Mouse (Mus musculus) liver, embryonic 16.5 days (tissue): ENCODE data around the gene Tifa. TPM values are rescaled to one million over a fixed set of nuclear protein-coding genes. Genes with fewer than 3 reads are reported as not detected.
A peak's percentile ranks its signal among the peaks of the same experiment; 100 is the strongest.

Experiments used
- ATAC-seq: fragments of 200-750 bp; cut with Nextera tagmentation; 2 replicates; pipeline ENCODE4 v1.8.0; 2017; ENCODE audit warnings: low read depth, mild to moderate bottlenecking, moderate number of reproducible peaks, moderate library complexity
- H3K27ac ChIP-seq: fragments of 300-500 bp; sonication (generic); 2 replicates; pipeline ENCODE4 v1.5.1; 2014; ENCODE audit warnings: mild to moderate bottlenecking, low read length
- H3K27me3 ChIP-seq: fragments of 300-500 bp; sonication (generic); 2 replicates; pipeline ENCODE4 v1.6.1; 2014; ENCODE audit warnings: low read depth, low read length, mixed read lengths; ENCODE audit not compliant: control insufficient read depth, insufficient read depth
- H3K36me3 ChIP-seq: fragments of 300-500 bp; sonication (generic); 2 replicates; pipeline ENCODE4 v1.6.1; 2014; ENCODE audit warnings: mild to moderate bottlenecking; ENCODE audit not compliant: control insufficient read depth, insufficient read depth
- H3K4me1 ChIP-seq: fragments of 300-500 bp; sonication (generic); 2 replicates; pipeline ENCODE4 v1.6.1; 2014; ENCODE audit warnings: low read depth, low read length, mixed read lengths; ENCODE audit not compliant: control insufficient read depth
- H3K4me2 ChIP-seq: fragments of 300-500 bp; sonication (generic); 2 replicates; pipeline ENCODE4 v1.6.1; 2014; ENCODE audit warnings: low read depth, low read length, mixed read lengths
- H3K4me3 ChIP-seq: fragments of 300-500 bp; sonication (generic); 2 replicates; pipeline ENCODE4 v1.5.1; 2014; ENCODE audit warnings: low read depth, mild to moderate bottlenecking, low read length
- H3K9ac ChIP-seq: fragments of 300-500 bp; sonication (generic); 2 replicates; pipeline ENCODE4 v1.6.1; 2014; ENCODE audit warnings: low read depth, low read length
- H3K9me3 ChIP-seq: fragments of 300-500 bp; sonication (generic); replicated peaks from 2 replicates; pipeline ENCODE4 v1.6.1; 2016; ENCODE audit warnings: low read length; ENCODE audit not compliant: control insufficient read depth
- WGBS: fragments of 180-500 bp; shearing (Covaris S2); extraction: QIAGEN DNeasy Blood & Tissue Kit; methylation state at CpG from one replicate; pipeline ENCODE4 v1.1.7; 2014; ENCODE audit not compliant: insufficient replicate concordance; 5-methylcytosine and 5-hydroxymethylcytosine counted together
- polyA plus RNA-seq: library from polyadenylated mRNA; unstranded; fragments of >200 nt; fragmentation: Nextera tagmentation; extraction: Ambion mirVana; gene quantifications from 2 replicates; pipeline ENCODE4 v1.2.1, GENCODE M21; 2015

The Tifa gene
- polyA plus RNA-seq, 1 experiment from 2014 or later = 14.6 TPM

DNA sequence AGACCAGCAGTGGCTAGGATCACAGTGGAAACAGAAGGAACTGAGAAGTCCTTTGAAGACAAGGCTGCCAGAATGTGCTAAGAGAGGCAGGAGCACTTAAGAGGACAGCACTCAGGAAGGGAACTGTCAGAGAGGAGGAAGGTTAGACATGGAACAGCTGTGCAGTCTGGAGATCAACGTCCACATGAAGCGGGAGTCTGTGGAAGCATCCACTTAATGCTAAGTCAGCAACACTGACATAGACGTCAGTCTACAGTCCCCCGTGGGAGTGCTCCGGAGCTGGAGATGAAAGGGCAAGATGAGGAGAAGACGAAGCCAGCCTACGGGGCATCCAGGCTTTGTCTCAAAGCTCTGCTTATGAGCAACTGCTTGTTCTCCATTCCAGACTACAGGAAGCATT, 37.5 kb downstream of the Tifa start:
- no peak overlapping the region for H3K9ac ChIP-seq
- no peaks in the 10 kb centered on the region for H3K9me3 ChIP-seq
- H3K4me3 ChIP-seq = no peak overlapping the region
- H3K36me3 ChIP-seq = peaks cover 2% of the 10 kb centered on the region; the same call in 1 of the 2 replicates
- H3K27ac ChIP-seq = no peak overlapping the region
- H3K4me1 ChIP-seq = peaks cover 5% of the 10 kb centered on the region
- WGBS = 61% methylated on average over 7 of the region's 7 CpGs
- no peak for ATAC-seq
- H3K4me2 ChIP-seq = no peak overlapping the region
- H3K27me3 ChIP-seq = no peaks in the 10 kb centered on the region

DNA sequence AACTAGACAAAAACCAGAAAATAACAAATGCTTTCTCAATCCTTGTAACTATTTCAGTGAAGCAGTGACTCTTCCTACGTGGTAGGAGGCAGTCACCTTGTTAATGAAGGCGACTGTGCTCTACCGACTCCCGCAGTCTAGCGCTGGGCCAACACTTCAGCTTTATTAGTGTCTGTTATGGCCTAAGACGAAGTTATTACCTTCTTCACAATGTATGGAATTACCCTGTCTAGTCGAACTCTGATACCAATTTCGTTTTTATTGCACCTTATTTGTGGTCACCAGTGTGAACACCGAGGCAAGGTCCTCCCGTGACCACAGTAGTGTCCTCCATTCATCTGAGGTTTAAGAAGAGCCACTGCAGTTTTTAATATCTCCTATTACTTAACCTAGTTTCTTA, 40.6 kb downstream of the Tifa start:
- Histone ChIP-seq H3K9ac (no peak overlapping the region), H3K36me3 (no peaks in the 10 kb centered on the region; the same call in 1 of the 2 replicates), H3K27ac (no peak overlapping the region), H3K4me3 (no peak overlapping the region), H3K27me3 (no peaks in the 10 kb centered on the region), H3K4me1 (peaks cover under 1% of the 10 kb centered on the region; the same call in 1 of the 2 replicates), H3K9me3 (no peaks in the 10 kb centered on the region), H3K4me2 (no peak overlapping the region)
- ATAC-seq = no peak
- WGBS = 83% methylated on average over 10 of the region's 10 CpGs

GRCm38 (mm10) chr3:127831079-127831478, 41.5 kb downstream of the Tifa start:
- Histone ChIP-seq H3K9ac (no peak overlapping the region), H3K27me3 (no peaks in the 10 kb centered on the region), H3K4me1 (peaks cover 9% of the 10 kb centered on the region), H3K4me2 (no peak overlapping the region), H3K36me3 (no peaks in the 10 kb centered on the region; the same call in 1 of the 2 replicates), H3K9me3 (no peaks in the 10 kb centered on the region), H3K27ac (no peak overlapping the region), H3K4me3 (no peak overlapping the region)
- WGBS = 39% methylated on average over 6 of the region's 6 CpGs
- ATAC-seq = no peak

- no peak overlapping the region for H3K4me2 ChIP-seq
- no peak for ATAC-seq
- no peaks in the 10 kb centered on the region for H3K9me3 ChIP-seq
- H3K27ac ChIP-seq = no peak overlapping the region
- H3K27me3 ChIP-seq = no peaks in the 10 kb centered on the region
- H3K36me3 ChIP-seq = no peaks in the 10 kb centered on the region; the same call in 1 of the 2 replicates
- H3K4me3 ChIP-seq = no peak overlapping the region
- peaks cover 23% of the 10 kb centered on the region for H3K4me1 ChIP-seq
- WGBS = 68% methylated on average over 4 of the region's 4 CpGs
- H3K9ac ChIP-seq = no peak overlapping the region
Measured at GRCm38 (mm10) chr3:127834040-127834439, 44.4 kb downstream of the Tifa start.

- Histone ChIP-seq H3K9me3 (no peaks in the 10 kb centered on the region), H3K36me3 (no peaks in the 10 kb centered on the region), H3K27ac (0 out of 2 replicates have a peak overlapping the region, but pooled peaks have one; percentile 11), H3K9ac (no peak overlapping the region), H3K27me3 (no peaks in the 10 kb centered on the region), H3K4me2 (peak overlapping the region; percentile 84), H3K4me3 (no peak overlapping the region), H3K4me1 (peaks cover 23% of the 10 kb centered on the region)
- 47% methylated on average over 6 of the region's 6 CpGs for WGBS
- ATAC-seq = no peak
Measured at GRCm38 (mm10) chr3:127835594-127835993, 46.0 kb downstream of the Tifa start.

DNA sequence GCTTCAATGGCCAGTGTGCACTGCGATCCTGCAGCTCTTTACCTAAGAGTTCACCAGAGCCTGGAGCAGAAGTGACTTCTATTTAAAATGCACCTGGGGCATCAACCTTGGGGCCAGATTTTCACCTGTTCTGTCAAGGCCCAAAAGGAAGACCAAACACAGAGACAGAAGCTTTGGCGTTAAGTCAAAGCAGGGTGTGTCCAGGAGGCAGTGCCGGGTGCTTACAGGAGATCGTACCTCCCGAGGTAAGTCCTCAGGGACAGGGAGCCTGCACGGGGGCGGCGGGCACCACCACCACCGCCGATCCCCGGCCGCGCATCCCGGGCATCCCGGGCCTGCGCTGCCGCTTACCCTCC, 47.2 kb downstream of the Tifa start:
- Histone ChIP-seq H3K27ac (peak overlapping the region; percentile 98), H3K27me3 (no peaks in the 10 kb centered on the region), H3K9me3 (no peaks in the 10 kb centered on the region), H3K4me3 (peak overlapping the region; percentile 87), H3K9ac (peak overlapping the region; percentile 87), H3K4me1 (peaks cover 23% of the 10 kb centered on the region), H3K4me2 (peak overlapping the region; percentile 84), H3K36me3 (no peaks in the 10 kb centered on the region)
- peak; percentile 35 for ATAC-seq
- WGBS = under 1% methylated on average over 17 of the region's 17 CpGs

DNA sequence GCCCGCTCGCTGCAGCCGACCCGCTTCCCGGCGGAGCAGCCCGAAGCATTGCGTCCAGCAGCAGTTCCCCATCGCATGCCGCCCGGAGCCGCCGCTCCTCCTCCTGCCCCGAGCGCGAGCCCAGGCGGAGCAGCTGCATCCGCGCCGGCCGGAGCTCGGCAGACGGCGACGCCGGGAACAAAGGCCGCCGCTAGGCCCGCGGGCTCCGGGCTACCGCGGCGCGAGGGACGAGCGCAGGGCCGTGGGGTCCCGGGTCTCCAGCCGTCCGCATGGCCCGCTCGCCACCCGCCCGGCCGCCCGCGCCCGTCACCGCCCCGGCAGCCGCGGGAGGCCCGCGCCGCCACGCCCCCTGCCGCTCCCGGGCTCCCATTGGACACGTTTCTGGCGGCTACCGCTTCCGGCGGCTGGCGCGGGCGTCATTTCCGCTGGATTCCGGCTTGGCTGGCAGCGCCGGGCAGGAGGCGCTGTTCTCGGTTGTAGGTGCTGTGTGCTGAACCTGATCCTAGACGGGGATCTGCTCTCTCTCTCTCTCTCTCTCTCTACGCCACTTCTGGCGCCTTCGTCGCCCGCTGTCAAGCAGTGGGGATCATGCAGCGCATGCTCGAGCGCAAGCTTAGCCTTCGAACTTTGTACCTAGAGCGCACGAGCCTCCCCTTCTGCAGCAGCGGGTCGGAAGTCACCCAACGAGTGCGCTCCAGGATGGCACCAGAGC, 47.7 kb downstream of the Tifa start, which contains the start of gene Ap1ar:
Ap1ar (minus strand) TSS at position 370 of the 712 bp plus-strand sequence.
- Histone ChIP-seq H3K4me1 (peaks cover 23% of the 10 kb centered on the region), H3K36me3 (no peaks in the 10 kb centered on the region), H3K4me2 (peak within 1 kb of the TSS; percentile 84), H3K4me3 (peak within 1 kb of the TSS; percentile 87), H3K27ac (peak within 1 kb of the TSS; percentile 98), H3K9ac (peak within 1 kb of the TSS; percentile 87), H3K9me3 (no peaks in the 10 kb centered on the region), H3K27me3 (no peaks in the 10 kb centered on the region)
- peak; percentile 94 for ATAC-seq
- WGBS = under 1% methylated on average over 57 of the region's 89 CpGs

DNA sequence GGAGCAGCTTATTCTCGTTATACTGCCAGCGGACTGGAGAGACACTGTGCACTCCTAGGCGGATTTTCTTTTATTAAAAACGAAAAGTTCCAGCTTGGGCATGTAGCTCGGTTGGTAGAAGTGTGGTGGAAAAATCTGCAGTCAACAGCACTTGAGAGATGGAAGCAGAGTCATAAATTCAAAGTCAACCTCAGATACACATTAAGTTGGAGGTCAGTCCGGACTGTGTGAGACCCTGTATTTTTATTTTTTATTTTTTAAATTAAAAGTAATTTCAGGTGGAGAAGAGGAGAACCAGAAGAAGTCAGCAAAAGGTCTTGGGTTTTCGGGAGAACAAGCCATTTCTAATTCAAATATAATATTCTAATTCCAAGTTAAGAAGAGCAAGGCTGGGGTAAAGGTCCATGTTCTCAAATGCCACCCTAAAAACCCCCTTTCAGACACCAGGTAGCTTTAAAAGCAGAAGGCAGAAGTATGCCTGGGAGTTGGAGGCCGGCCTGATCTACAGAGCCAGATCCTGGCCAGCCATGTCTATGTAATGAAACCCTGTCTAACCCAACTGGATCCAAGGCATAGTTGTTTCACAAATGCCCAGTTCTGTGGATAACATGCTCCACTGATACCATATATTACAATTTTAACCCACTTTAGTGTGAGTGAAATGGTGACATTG, 48.5 kb downstream of the Tifa start:
- no peak for ATAC-seq

DNA sequence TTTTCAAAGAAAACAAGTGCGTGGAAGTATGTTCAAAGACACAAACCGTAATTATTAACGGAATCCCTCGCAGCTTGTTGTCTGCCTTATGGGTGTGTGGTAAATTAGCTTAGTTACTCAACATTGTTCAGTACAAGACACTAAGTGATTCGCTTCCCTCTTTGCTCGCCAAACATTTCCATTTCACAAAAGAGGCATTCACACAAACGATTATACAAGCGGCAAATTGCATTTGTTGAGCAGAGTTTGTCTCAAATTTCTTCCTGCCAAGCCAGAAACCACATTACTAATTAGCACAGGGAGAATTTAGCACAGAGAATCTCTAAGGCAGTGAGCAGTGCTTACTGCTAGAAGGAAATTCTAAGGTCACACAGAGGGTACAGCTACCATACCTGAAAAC, 52.3 kb downstream of the Tifa start:
- H3K4me1 ChIP-seq = peaks cover 18% of the 10 kb centered on the region
- H3K9ac ChIP-seq = no peak overlapping the region
- no peak overlapping the region for H3K4me2 ChIP-seq
- no peak for ATAC-seq
- H3K27me3 ChIP-seq = no peaks in the 10 kb centered on the region
- H3K36me3 ChIP-seq = no peaks in the 10 kb centered on the region
- WGBS = 78% methylated on average over 8 of the region's 8 CpGs
- no peak overlapping the region for H3K4me3 ChIP-seq
- peaks cover 4% of the 10 kb centered on the region for H3K9me3 ChIP-seq
- no peak overlapping the region for H3K27ac ChIP-seq

More for the DNA sequence above, 48.5 kb downstream of the Tifa start:
- Histone ChIP-seq H3K9me3 (no peaks in the 10 kb centered on the region), H3K36me3 (no peaks in the 10 kb centered on the region), H3K4me1 (peaks cover 27% of the 10 kb centered on the region), H3K9ac (peak overlapping the region; percentile 82), H3K27ac (peak overlapping the region; percentile 98), H3K4me3 (peak overlapping the region; percentile 87), H3K27me3 (no peaks in the 10 kb centered on the region), H3K4me2 (peak overlapping the region; percentile 84)
- WGBS = 20% methylated on average over 8 of the region's 8 CpGs
